Mouse (Mus musculus): ENCODE results near the gene Celf5. TPM values are rescaled to one million over a fixed set of nuclear protein-coding genes. Genes with fewer than 3 reads are reported as not detected.

Gene Celf5
- total and polyA plus RNA-seq, 3 experiments: 0.08 to 0.38 TPM; not detected in 1

DNA sequence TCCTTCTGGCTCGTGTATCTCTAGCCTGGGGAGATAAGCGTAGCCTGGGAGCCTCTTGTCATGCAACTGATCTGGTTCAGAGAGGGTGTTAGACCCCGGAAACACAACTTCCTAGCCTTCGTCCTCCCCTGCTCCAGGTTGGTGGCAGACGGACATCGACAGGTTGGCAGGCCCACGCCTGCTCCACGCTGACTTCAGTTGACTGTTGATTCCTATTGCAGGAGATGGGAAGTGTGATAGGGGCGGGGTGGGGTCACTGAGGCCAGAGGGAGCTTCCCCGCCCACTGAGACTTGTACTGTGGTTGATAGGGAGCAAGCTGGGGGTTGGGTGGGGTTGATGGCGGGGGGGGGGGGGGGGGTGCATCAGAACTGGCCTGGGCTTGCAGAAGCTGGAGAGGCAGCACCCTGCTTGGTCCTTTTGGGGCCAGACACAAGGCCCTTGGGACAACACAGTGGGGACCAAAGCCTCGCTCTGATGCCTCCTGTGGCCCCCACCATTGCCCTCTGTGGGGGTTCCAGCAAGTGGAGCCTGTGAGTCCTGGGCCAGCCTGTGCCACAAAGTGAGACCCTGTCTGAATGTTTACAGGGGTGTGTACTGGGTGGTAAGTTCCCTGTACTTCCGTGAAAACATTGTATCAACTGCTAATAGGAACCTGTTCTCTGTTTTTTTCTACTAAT lies 42.6 kb upstream of the Celf5 start:
- Histone ChIP-seq H3K27me3 (ENCODE audit: control insufficient read depth in 1 of 2, insufficient read depth in 2 of 2, low read length in 2 of 2) (no peaks in the 10 kb centered on the region), H3K9ac (ENCODE audit: control insufficient read depth, low read depth, low read length, poor library complexity, severe bottlenecking) (peak overlapping the region; percentile 89), H3K4me3 (ENCODE audit: control insufficient read depth in 1 of 2, insufficient read depth in 1 of 2, low read depth in 2 of 2, low read length in 2 of 2) (peak overlapping the region; percentile 80 to 87), H3K9me3 (replicated peaks; ENCODE audit: insufficient read depth, low read length) (no peaks in the 10 kb centered on the region), H3K79me2 (ENCODE audit: control insufficient read depth, insufficient read depth, low read length, poor library complexity) (peaks cover 11% of the 10 kb centered on the region), H3K4me1 (ENCODE audit: control insufficient read depth in 1 of 2, insufficient read depth in 2 of 2, low read length in 2 of 2) (peaks cover 0 to 18% of the 10 kb centered on the region in 2 experiments; a peak in 3 of 4 replicates), H3K27ac (ENCODE audit: control insufficient read depth, low read depth, low read length) (peak overlapping the region; percentile 96), H3K36me3 (ENCODE audit: control insufficient read depth in 1 of 2, insufficient read depth in 2 of 2, low read length in 2 of 2) (peaks cover 0 to 6% of the 10 kb centered on the region in 2 experiments; a peak in 2 of 4 replicates)
- peak; percentile 86 for DNase-seq (ENCODE audit: low read depth, low spot score)
- peak; percentile 72 for TF ChIP-seq MYB (IDR thresholded peaks at IDR 0.05; ENCODE audit: low read depth, low read length)
- no peak for TF ChIP-seq RAD21 (IDR thresholded peaks at IDR 0.05; ENCODE audit: low read depth, low read length)
- TF ChIP-seq MAX (IDR thresholded peaks at IDR 0.05; ENCODE audit: low read length): peak; percentile 85
- TF ChIP-seq TCF12 (IDR thresholded peaks at IDR 0.05; ENCODE audit: low read depth, low read length): peak; percentile 69
- TF ChIP-seq TBP (IDR thresholded peaks at IDR 0.05; ENCODE audit: low read depth, low read length): peak; percentile 31; the same call in 1 of the 2 replicates
- TF ChIP-seq CTCF (IDR thresholded peaks at IDR 0.05 in 2 of 3, conservative IDR thresholded peaks at IDR 0.05 in 1 of 3; ENCODE audit: control insufficient read depth in 1 of 3, insufficient read depth in 1 of 3, low read depth in 2 of 3, low read length in 3 of 3, poor library complexity in 1 of 3, severe bottlenecking in 1 of 3): no peak
- no peak for TF ChIP-seq UBTF (IDR thresholded peaks at IDR 0.05; ENCODE audit: borderline replicate concordance, insufficient read depth, low read depth, low read length)
- no peak; the same call in 1 of the 2 replicates for TF ChIP-seq MYC (IDR thresholded peaks at IDR 0.05; ENCODE audit: low read depth, low read length)
- no peak for TF ChIP-seq MAFK (IDR thresholded peaks at IDR 0.05; ENCODE audit: borderline replicate concordance, low read depth, low read length)
- peak; percentile 88 for TF ChIP-seq POLR2AphosphoS2 (IDR thresholded peaks at IDR 0.05; ENCODE audit: low read length)
- no peak for TF ChIP-seq JUND (IDR thresholded peaks at IDR 0.05; ENCODE audit: low read depth, low read length)
- peak; percentile 63 for TF ChIP-seq ELF1 (IDR thresholded peaks at IDR 0.05; ENCODE audit: low read depth, low read length)
- TF ChIP-seq SMC3 (IDR thresholded peaks at IDR 0.05; ENCODE audit: low read depth, low read length): no peak
- TF ChIP-seq MXI1 (IDR thresholded peaks at IDR 0.05; ENCODE audit: low read depth, low read length): peak; percentile 90
- TF ChIP-seq NRF1 (IDR thresholded peaks at IDR 0.05; ENCODE audit: insufficient read depth, low read depth, low read length, poor library complexity, severe bottlenecking): peak; percentile 45; the same call in 1 of the 2 replicates
- no peak for TF ChIP-seq E2F4 (IDR thresholded peaks at IDR 0.05; ENCODE audit: borderline replicate concordance, low read depth, low read length)
- TF ChIP-seq MEF2A (IDR thresholded peaks at IDR 0.05; ENCODE audit: extremely low read depth, insufficient replicate concordance, low read depth, low read length, poor library complexity, severe bottlenecking): no peak
- TF ChIP-seq NELFE (IDR thresholded peaks at IDR 0.05; ENCODE audit: low read depth, low read length): peak; percentile 74
- TF ChIP-seq ZNF384 (IDR thresholded peaks at IDR 0.05; ENCODE audit: low read depth, low read length): no peak
- TF ChIP-seq ZC3H11A (IDR thresholded peaks at IDR 0.05; ENCODE audit: low read depth, low read length): no peak
- TF ChIP-seq EP300 (IDR thresholded peaks at IDR 0.05; ENCODE audit: low read depth in 1 of 2, low read length in 2 of 2): peak; percentile 53 to 81
- peak; percentile 75 to 81 for TF ChIP-seq POLR2A (IDR thresholded peaks at IDR 0.05; ENCODE audit: control insufficient read depth in 1 of 2, insufficient read depth in 1 of 2, low read depth in 1 of 2, low read length in 2 of 2, poor library complexity in 1 of 2)
- no peak for TF ChIP-seq GABPA (IDR thresholded peaks at IDR 0.05; ENCODE audit: low read depth, low read length)
- TF ChIP-seq ZMIZ1 (IDR thresholded peaks at IDR 0.05; ENCODE audit: low read depth, low read length): peak; percentile 70
- TF ChIP-seq KAT2A (conservative IDR thresholded peaks at IDR 0.05; ENCODE audit: low read depth, low read length): no peak; the same call in 1 of the 2 replicates
- no peak for TF ChIP-seq CHD2 (IDR thresholded peaks at IDR 0.05; ENCODE audit: low read length)
- peak; percentile 53; the same call in 1 of the 2 replicates for TF ChIP-seq HCFC1 (IDR thresholded peaks at IDR 0.05; ENCODE audit: low read depth, low read length)
- no peak for TF ChIP-seq BHLHE40 (IDR thresholded peaks at IDR 0.05; ENCODE audit: borderline replicate concordance, low read depth, low read length)
- peak; percentile 65; the same call in 1 of the 2 replicates for TF ChIP-seq GATA1 (IDR thresholded peaks at IDR 0.05; ENCODE audit: low read depth, low read length)
- TF ChIP-seq MAZ (IDR thresholded peaks at IDR 0.05; ENCODE audit: low read depth, low read length): peak; percentile 93
- TF ChIP-seq ETS1 (IDR thresholded peaks at IDR 0.05; ENCODE audit: low read depth, low read length): peak; percentile 75
- no peak for TF ChIP-seq POLR2AphosphoS5 (IDR thresholded peaks at IDR 0.05; ENCODE audit: borderline replicate concordance, low read depth, low read length)
- no peak for TF ChIP-seq USF1 (IDR thresholded peaks at IDR 0.05; ENCODE audit: low read depth, low read length)
- TF ChIP-seq CHD1 (IDR thresholded peaks at IDR 0.05; ENCODE audit: low read depth, low read length): no peak
- TF ChIP-seq RCOR1 (IDR thresholded peaks at IDR 0.05; ENCODE audit: low read depth, low read length): peak; percentile 12; the same call in 1 of the 2 replicates
- peak; percentile 46; the same call in 1 of the 2 replicates for TF ChIP-seq SIN3A (IDR thresholded peaks at IDR 0.05; ENCODE audit: low read length)
- TF ChIP-seq TAL1 (IDR thresholded peaks at IDR 0.05; ENCODE audit: low read length): no peak
